Mouse (Mus musculus): ENCODE measurements at regions not wholly inside any gene's neighbourhood (a gene's known extent, or its start where the extent isn't known, plus 50 kb on each side); places are given as distances from the start of the nearest gene placed in this dataset.

DNA sequence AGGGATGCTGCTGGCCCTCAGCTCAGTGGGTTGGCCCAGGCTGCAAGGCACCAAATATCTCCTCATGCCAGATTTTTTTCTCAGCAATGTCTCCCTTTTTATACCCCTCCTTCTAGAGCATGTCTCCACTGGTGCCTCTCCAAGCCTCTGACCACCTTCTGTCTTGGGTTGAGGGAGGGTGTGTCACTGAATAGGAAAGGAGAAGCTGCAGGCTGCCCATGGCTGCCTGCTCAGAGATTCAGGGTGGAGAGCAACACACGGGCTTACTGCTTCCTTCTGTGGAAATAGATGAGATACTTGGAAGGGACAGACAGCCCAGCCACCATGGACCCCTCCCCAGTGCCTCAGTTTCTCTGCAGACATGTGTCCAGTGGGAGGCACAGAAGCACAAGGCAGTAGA, 156.0 kb downstream of the Sec61b start:
- H3K4me3 ChIP-seq (ENCODE audit: low read depth, low read length): no peak overlapping the region
- 65% methylated on average over 1 of the region's 1 CpGs for WGBS
- H3K36me3 ChIP-seq (replicated peaks; ENCODE audit: control insufficient read depth, insufficient read depth, low read depth, low read length): no peaks in the 10 kb centered on the region
- H3K9ac ChIP-seq (replicated peaks; ENCODE audit: low read length): no peak overlapping the region
- H3K9me3 ChIP-seq (replicated peaks; ENCODE audit: control insufficient read depth, low read length): no peaks in the 10 kb centered on the region
- H3K4me2 ChIP-seq (ENCODE audit: low read depth, low read length): no peak overlapping the region
- no peak overlapping the region for H3K27ac ChIP-seq (replicated peaks; ENCODE audit: low read depth, low read length)
- no peaks in the 10 kb centered on the region for H3K27me3 ChIP-seq (ENCODE audit: control insufficient read depth, insufficient read depth, low read length)
- DNase-seq (ENCODE audit: low spot score) (no peak), ATAC-seq (replicated peaks; ENCODE audit: insufficient number of reproducible peaks, low FRiP score, low TSS enrichment, low read depth) (no peak)
- H3K4me1 ChIP-seq (ENCODE audit: control insufficient read depth, insufficient read depth, low read length): no peaks in the 10 kb centered on the region

DNA sequence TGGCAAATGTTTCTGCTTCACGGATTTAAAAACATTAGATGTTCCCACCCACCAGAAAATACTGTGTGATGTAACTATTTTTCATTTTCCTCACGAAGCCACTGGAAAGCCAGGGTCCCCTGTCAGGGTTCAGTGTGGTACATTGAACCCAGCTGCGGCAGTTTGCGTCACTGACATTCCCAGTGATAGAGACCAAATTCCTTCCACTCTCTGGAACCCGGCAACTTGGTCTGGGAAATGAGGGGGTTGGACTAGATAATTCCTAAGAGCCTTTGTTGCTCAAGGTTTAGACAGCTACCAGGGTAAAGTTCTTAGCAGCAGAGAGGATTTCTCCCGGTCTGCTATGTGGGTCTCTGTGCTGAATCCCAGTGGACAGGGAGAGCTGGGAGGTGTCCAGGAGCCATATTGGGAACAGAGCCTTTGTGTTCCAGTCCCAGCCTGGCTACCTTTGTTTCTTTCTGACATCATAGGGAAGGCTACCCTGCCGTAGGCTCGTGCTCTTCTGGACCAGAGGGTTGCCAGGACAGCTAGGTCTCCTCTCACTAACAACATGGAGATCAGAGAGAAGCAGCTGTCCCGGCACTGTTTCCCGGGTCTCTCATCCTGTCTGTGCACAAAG, 164.5 kb downstream of the Sec61b start:
- ATAC-seq (replicated peaks; ENCODE audit: insufficient number of reproducible peaks, low FRiP score, low TSS enrichment, low read depth): no peak
- H3K27me3 ChIP-seq (ENCODE audit: control insufficient read depth, insufficient read depth, low read length): no peaks in the 10 kb centered on the region
- 74% methylated on average over 10 of the region's 10 CpGs for WGBS
- no peak for DNase-seq (ENCODE audit: low spot score)
- no peak overlapping the region for H3K4me3 ChIP-seq (ENCODE audit: low read depth, low read length)
- H3K36me3 ChIP-seq (replicated peaks; ENCODE audit: control insufficient read depth, insufficient read depth, low read depth, low read length): no peaks in the 10 kb centered on the region
- H3K9me3 ChIP-seq (replicated peaks; ENCODE audit: control insufficient read depth, low read length): no peaks in the 10 kb centered on the region
- no peaks in the 10 kb centered on the region for H3K4me1 ChIP-seq (ENCODE audit: control insufficient read depth, insufficient read depth, low read length)
- no peak overlapping the region for H3K9ac ChIP-seq (replicated peaks; ENCODE audit: low read length)
- no peak overlapping the region for H3K4me2 ChIP-seq (ENCODE audit: low read depth, low read length)
- H3K27ac ChIP-seq (replicated peaks; ENCODE audit: low read depth, low read length): no peak overlapping the region

DNA sequence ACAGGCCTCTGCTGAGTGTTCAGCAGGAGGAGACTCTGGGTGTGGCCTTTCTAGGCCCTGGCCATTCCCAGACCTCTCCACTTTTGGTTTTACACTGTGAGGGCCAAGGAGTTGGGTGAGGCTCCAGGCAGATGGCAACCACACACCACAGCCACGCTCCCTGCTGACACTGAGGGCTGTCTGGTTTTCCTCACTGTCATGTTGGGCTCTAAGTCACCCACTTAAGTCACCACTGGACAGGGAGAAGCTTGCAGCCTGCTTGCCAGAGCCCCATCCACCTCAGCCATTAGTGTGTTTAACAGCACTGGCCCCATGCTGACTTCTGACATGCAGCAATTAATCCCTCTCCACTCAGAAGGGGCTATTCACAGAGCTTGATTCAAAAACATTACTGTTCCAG, 170.6 kb downstream of the Sec61b start:
- no peak for ATAC-seq (replicated peaks; ENCODE audit: insufficient number of reproducible peaks, low FRiP score, low TSS enrichment, low read depth)
- H3K4me1 ChIP-seq (ENCODE audit: control insufficient read depth, insufficient read depth, low read length): no peaks in the 10 kb centered on the region
- no peaks in the 10 kb centered on the region for H3K27me3 ChIP-seq (ENCODE audit: control insufficient read depth, insufficient read depth, low read length)
- DNase-seq (ENCODE audit: low spot score): no peak
- 69% methylated on average over 1 of the region's 1 CpGs for WGBS
- no peak overlapping the region for H3K27ac ChIP-seq (replicated peaks; ENCODE audit: low read depth, low read length)
- no peak overlapping the region for H3K4me3 ChIP-seq (ENCODE audit: low read depth, low read length)
- H3K4me2 ChIP-seq (ENCODE audit: low read depth, low read length): no peak overlapping the region
- H3K36me3 ChIP-seq (replicated peaks; ENCODE audit: control insufficient read depth, insufficient read depth, low read depth, low read length): no peaks in the 10 kb centered on the region
- H3K9me3 ChIP-seq (replicated peaks; ENCODE audit: control insufficient read depth, low read length): no peaks in the 10 kb centered on the region
- H3K9ac ChIP-seq (replicated peaks; ENCODE audit: low read length): no peak overlapping the region

DNA sequence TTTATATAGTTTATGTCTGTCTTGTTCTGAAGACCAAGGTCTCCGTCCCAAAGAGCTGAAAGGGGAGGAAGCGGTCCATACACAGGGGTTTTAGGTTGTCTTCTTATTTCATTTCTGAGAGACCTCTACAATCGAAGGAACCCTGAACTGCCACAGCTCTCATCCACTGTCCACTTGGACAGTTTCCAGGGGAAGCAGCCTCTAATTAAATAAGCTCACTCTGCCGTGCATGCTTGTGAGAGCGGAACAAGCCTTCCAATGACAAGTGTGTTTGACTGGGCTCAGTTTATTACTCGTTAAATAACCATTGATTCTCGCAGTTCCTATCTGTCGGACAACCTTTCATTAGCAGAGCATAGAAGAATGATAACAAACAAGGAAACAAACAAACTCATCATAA, 174.2 kb downstream of the Sec61b start:
- DNase-seq (ENCODE audit: low spot score) (no peak), ATAC-seq (replicated peaks; ENCODE audit: insufficient number of reproducible peaks, low FRiP score, low TSS enrichment, low read depth) (no peak)
- Histone ChIP-seq H3K9ac (replicated peaks; ENCODE audit: low read length) (no peak overlapping the region), H3K36me3 (replicated peaks; ENCODE audit: control insufficient read depth, insufficient read depth, low read depth, low read length) (no peaks in the 10 kb centered on the region), H3K9me3 (replicated peaks; ENCODE audit: control insufficient read depth, low read length) (no peaks in the 10 kb centered on the region), H3K27me3 (ENCODE audit: control insufficient read depth, insufficient read depth, low read length) (no peaks in the 10 kb centered on the region), H3K27ac (replicated peaks; ENCODE audit: low read depth, low read length) (no peak overlapping the region), H3K4me1 (ENCODE audit: control insufficient read depth, insufficient read depth, low read length) (no peaks in the 10 kb centered on the region), H3K4me3 (ENCODE audit: low read depth, low read length) (no peak overlapping the region), H3K4me2 (ENCODE audit: low read depth, low read length) (no peak overlapping the region)
- WGBS: 72% methylated on average over 8 of the region's 8 CpGs

DNA sequence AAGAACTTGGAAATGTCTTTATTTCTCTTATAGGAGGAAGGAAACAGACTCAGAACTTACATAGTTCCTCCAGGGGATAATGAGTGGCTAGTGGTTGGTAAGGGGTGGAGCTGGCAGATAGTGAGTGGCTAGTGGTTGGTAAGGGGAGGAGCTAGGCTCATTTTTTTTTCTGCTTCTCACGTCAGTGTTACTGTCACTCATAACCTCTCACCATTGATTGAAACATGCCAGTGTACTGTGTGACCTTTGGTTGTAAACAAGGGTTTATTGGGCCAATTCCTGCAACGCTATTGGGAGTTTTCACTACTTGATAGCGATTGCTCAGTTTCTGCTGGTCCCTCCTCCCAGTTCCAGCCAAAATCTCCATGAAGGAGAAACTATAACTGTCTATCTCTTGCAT, 175.5 kb downstream of the Sec61b start:
- ATAC-seq (replicated peaks; ENCODE audit: insufficient number of reproducible peaks, low FRiP score, low TSS enrichment, low read depth) (no peak), DNase-seq (ENCODE audit: low spot score) (no peak)
- Histone ChIP-seq H3K4me2 (ENCODE audit: low read depth, low read length) (no peak overlapping the region), H3K4me3 (ENCODE audit: low read depth, low read length) (no peak overlapping the region), H3K4me1 (ENCODE audit: control insufficient read depth, insufficient read depth, low read length) (no peaks in the 10 kb centered on the region), H3K27me3 (ENCODE audit: control insufficient read depth, insufficient read depth, low read length) (no peaks in the 10 kb centered on the region), H3K9ac (replicated peaks; ENCODE audit: low read length) (no peak overlapping the region), H3K36me3 (replicated peaks; ENCODE audit: control insufficient read depth, insufficient read depth, low read depth, low read length) (no peaks in the 10 kb centered on the region), H3K9me3 (replicated peaks; ENCODE audit: control insufficient read depth, low read length) (no peaks in the 10 kb centered on the region), H3K27ac (replicated peaks; ENCODE audit: low read depth, low read length) (no peak overlapping the region)
- 79% methylated on average over 3 of the region's 3 CpGs for WGBS

GRCm38 (mm10) chr4:47651521-47651920, 177.1 kb downstream of the Sec61b start:
- Histone ChIP-seq H3K4me1 (ENCODE audit: control insufficient read depth, insufficient read depth, low read length) (no peaks in the 10 kb centered on the region), H3K4me2 (ENCODE audit: low read depth, low read length) (no peak overlapping the region), H3K9me3 (replicated peaks; ENCODE audit: control insufficient read depth, low read length) (no peaks in the 10 kb centered on the region), H3K4me3 (ENCODE audit: low read depth, low read length) (no peak overlapping the region), H3K36me3 (replicated peaks; ENCODE audit: control insufficient read depth, insufficient read depth, low read depth, low read length) (no peaks in the 10 kb centered on the region), H3K27me3 (ENCODE audit: control insufficient read depth, insufficient read depth, low read length) (no peaks in the 10 kb centered on the region), H3K9ac (replicated peaks; ENCODE audit: low read length) (no peak overlapping the region), H3K27ac (replicated peaks; ENCODE audit: low read depth, low read length) (no peak overlapping the region)
- DNase-seq (ENCODE audit: low spot score): peak; percentile 57
- no peak for ATAC-seq (replicated peaks; ENCODE audit: insufficient number of reproducible peaks, low FRiP score, low TSS enrichment, low read depth)
- 61% methylated on average over 10 of the region's 10 CpGs for WGBS

GRCm38 (mm10) chr4:47653143-47653542, 178.7 kb downstream of the Sec61b start:
- no peak for DNase-seq (ENCODE audit: low spot score)
- Histone ChIP-seq H3K9ac (replicated peaks; ENCODE audit: low read length) (no peak overlapping the region), H3K27ac (replicated peaks; ENCODE audit: low read depth, low read length) (no peak overlapping the region), H3K4me1 (ENCODE audit: control insufficient read depth, insufficient read depth, low read length) (no peaks in the 10 kb centered on the region), H3K4me2 (ENCODE audit: low read depth, low read length) (no peak overlapping the region), H3K27me3 (ENCODE audit: control insufficient read depth, insufficient read depth, low read length) (no peaks in the 10 kb centered on the region), H3K4me3 (ENCODE audit: low read depth, low read length) (no peak overlapping the region), H3K9me3 (replicated peaks; ENCODE audit: control insufficient read depth, low read length) (no peaks in the 10 kb centered on the region), H3K36me3 (replicated peaks; ENCODE audit: control insufficient read depth, insufficient read depth, low read depth, low read length) (no peaks in the 10 kb centered on the region)
- 80% methylated on average over 2 of the region's 2 CpGs for WGBS
- ATAC-seq (replicated peaks; ENCODE audit: insufficient number of reproducible peaks, low FRiP score, low TSS enrichment, low read depth): no peak

DNA sequence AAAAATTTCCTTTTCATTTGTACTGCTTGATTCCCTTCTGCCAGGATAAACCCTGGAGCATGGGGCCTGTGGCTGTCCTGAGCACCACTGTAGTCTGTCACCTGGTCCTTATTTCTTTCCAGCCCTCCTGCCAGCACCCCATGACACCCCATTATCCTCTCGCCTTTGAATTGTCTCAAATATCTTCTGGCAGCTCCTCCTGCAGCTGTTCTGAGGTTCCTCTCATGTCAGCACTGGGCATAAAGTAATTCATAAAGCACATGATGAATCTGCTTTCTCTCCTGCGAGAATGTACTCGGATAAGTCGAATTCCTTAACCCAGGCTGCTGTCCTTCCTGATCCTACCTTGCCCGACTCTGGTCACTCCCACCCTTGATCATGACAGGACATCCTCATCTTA, 195.1 kb downstream of the Sec61b start:
- H3K4me3 ChIP-seq (ENCODE audit: low read depth, low read length): no peak overlapping the region
- WGBS: 78% methylated on average over 5 of the region's 5 CpGs
- no peaks in the 10 kb centered on the region for H3K4me1 ChIP-seq (ENCODE audit: control insufficient read depth, insufficient read depth, low read length)
- ATAC-seq (replicated peaks; ENCODE audit: insufficient number of reproducible peaks, low FRiP score, low TSS enrichment, low read depth): no peak
- H3K36me3 ChIP-seq (replicated peaks; ENCODE audit: control insufficient read depth, insufficient read depth, low read depth, low read length): no peaks in the 10 kb centered on the region
- H3K27ac ChIP-seq (replicated peaks; ENCODE audit: low read depth, low read length): no peak overlapping the region
- DNase-seq (ENCODE audit: low spot score): no peak
- no peaks in the 10 kb centered on the region for H3K9me3 ChIP-seq (replicated peaks; ENCODE audit: control insufficient read depth, low read length)
- no peak overlapping the region for H3K9ac ChIP-seq (replicated peaks; ENCODE audit: low read length)
- no peak overlapping the region for H3K4me2 ChIP-seq (ENCODE audit: low read depth, low read length)
- H3K27me3 ChIP-seq (ENCODE audit: control insufficient read depth, insufficient read depth, low read length): no peaks in the 10 kb centered on the region

All from embryonic facial prominence, embryonic 11.5 days (tissue).